Mouse (Mus musculus) intestine, embryonic 15.5 days (tissue): ENCODE measurements at regions not wholly inside any gene's neighbourhood (a gene's known extent, or its start where the extent isn't known, plus 50 kb on each side); places are given as distances from the start of the nearest gene placed in this dataset.
"Not testable (repeated sequence)": the region's sequence is repeated elsewhere in the genome, so short reads cannot be mapped to it uniquely, and the experiment has no call there.

Experiments used
- ATAC-seq: fragments of 200-750 bp; cut with Nextera tagmentation; 2 replicates; pipeline ENCODE4 v1.8.0; 2017; ENCODE audit warnings: moderate TSS enrichment, moderate library complexity
- H3K27ac ChIP-seq: fragments of 300-500 bp; sonication (generic); 2 replicates; pipeline ENCODE4 v1.5.1; 2015; ENCODE audit warnings: mild to moderate bottlenecking, inconsistent platforms
- H3K27me3 ChIP-seq: fragments of 300-500 bp; sonication (generic); replicated peaks from 2 replicates; pipeline ENCODE4 v1.6.1; 2015; ENCODE audit warnings: inconsistent platforms
- H3K36me3 ChIP-seq: fragments of 300-500 bp; sonication (generic); 2 replicates; pipeline ENCODE4 v1.6.1; 2015; ENCODE audit warnings: inconsistent platforms
- H3K4me1 ChIP-seq: fragments of 300-500 bp; sonication (generic); replicated peaks from 2 replicates; pipeline ENCODE4 v1.6.1; 2015; ENCODE audit warnings: inconsistent platforms
- H3K4me2 ChIP-seq: fragments of 300-500 bp; sonication (generic); replicated peaks from 2 replicates; pipeline ENCODE4 v1.6.1; 2015; ENCODE audit warnings: mild to moderate bottlenecking, inconsistent platforms
- H3K4me3 ChIP-seq: fragments of 300-500 bp; sonication (generic); replicated peaks from 2 replicates; pipeline ENCODE4 v1.5.1; 2015; ENCODE audit warnings: inconsistent platforms
- H3K9ac ChIP-seq: fragments of 300-500 bp; sonication (generic); 2 replicates; pipeline ENCODE4 v1.6.1; 2015; ENCODE audit warnings: inconsistent platforms
- H3K9me3 ChIP-seq: fragments of 300-500 bp; sonication (generic); 2 replicates; pipeline ENCODE4 v1.6.1; 2016; ENCODE audit warnings: inconsistent platforms
- WGBS: fragments of 180-500 bp; shearing (Covaris S2); methylation state at CpG from one replicate; pipeline ENCODE4 v1.1.7; 2015; 5-methylcytosine and 5-hydroxymethylcytosine counted together

DNA sequence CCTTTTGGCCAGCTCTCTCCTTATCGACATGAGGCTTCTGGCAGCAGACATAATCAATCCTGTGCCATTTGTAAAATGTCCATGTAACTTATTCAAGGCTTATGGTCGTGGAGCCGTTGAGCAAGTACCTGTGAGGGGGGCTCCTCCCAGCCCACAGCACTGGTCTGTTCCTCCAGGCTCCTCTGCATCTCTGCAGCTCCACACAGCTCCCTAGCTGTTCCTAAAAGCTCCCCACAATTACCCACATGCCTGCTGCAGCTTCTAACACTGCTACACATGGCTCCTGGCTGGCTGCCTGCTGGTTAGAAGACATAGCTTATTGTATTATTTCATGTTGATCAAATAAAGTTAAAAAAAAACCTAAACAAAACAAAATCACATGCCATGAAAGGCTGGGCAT is 77.9 kb downstream of the Tcp10c start:
- 81% methylated on average over 3 of the region's 3 CpGs for WGBS
- H3K9me3 ChIP-seq, H3K27ac ChIP-seq, H3K4me3 ChIP-seq, H3K27me3 ChIP-seq, H3K4me1 ChIP-seq, H3K36me3 ChIP-seq, H3K9ac ChIP-seq, ATAC-seq, H3K4me2 ChIP-seq: not testable (repeated sequence)

DNA sequence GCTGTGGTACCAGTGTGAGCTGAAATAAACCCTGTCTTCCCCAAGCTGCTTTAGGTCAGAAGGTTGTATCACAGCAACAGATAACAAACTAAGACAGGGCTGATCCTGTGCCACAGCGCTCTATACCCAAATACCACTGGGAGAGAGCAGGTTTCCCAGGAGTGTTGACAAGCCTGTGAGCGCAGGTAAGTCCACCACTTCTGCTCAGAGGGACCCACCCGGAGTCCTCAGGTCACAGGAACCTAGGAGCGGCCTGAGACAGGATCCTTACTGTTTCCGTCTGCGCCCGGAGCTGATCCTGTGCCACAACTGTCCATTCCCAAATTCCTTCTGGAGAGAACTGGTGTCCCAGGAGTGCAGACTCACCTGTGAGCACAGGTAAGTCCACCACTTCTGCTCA is 79.8 kb downstream of the Tcp10c start:
- not testable (repeated sequence) for H3K9me3 ChIP-seq, H3K4me3 ChIP-seq, H3K27me3 ChIP-seq, ATAC-seq, H3K36me3 ChIP-seq, H3K9ac ChIP-seq, H3K4me1 ChIP-seq, H3K27ac ChIP-seq, H3K4me2 ChIP-seq
- WGBS = 82% methylated on average over 7 of the region's 7 CpGs

DNA sequence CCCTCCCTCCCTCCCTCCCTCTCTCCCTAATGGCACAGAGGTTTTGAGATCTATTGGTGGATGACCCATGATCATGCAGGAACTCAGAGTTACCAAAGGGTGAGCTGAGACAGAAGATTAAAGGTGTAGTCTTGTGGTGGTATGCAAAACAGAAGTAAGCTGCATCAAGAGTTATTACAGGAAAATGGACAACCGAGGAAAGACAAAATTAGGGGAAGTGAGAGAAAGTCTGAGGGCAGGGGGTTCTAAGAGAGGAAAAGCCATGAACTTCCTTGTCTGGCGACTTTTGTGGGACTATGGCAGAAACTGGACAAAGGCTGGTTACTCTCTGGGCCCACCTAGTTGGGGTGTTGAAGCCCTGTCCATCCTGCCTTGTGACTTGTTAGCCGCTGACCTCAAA is 84.4 kb downstream of the Tcp10c start:
- H3K9ac ChIP-seq, H3K4me2 ChIP-seq: not testable (repeated sequence)

DNA sequence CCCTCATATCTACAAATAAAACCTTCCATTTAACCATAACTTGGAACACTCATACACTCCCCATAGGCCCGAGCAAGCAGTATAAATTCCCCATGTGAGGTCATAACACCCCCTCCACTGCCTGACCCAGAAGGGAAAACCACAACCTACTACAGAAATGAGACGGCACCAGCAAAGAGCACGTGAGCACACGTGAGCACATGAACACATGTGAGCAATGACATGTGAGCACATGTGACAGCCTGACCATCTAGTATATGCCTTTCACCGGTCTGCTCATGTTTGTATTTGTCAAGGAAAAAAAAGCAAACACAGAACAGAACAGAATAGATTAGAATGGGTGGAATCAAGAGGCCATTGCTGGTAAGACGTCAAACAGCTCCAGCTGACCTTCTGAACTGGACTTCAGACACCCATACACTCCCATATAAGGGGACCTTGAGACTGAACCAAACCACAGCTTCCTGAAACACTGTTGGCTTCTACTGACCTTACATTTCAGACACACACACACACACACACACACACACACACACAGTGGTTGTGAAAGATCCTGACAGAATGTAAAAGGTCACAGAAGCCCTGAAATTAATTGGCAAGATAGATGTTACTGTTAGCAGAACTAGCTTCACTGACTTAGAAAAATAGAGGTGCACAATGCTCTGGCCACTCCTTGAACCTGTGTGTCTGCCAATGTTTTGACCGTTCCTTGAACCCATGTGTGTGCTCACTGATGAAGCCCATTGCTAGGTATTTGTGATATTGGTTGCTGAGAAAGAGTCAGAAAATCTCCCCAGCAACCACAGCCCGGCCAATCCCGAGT is 86.5 kb downstream of the Tcp10c start:
- not testable (repeated sequence) for H3K9ac ChIP-seq, H3K9me3 ChIP-seq, H3K4me3 ChIP-seq, H3K4me1 ChIP-seq, H3K27ac ChIP-seq, H3K36me3 ChIP-seq, H3K27me3 ChIP-seq, H3K4me2 ChIP-seq
- WGBS = 79% methylated on average over 9 of the region's 9 CpGs
- peak; percentile 53; the same call in 1 of the 2 replicates for ATAC-seq

More for the DNA sequence above, 84.4 kb downstream of the Tcp10c start:
- not testable (repeated sequence) for H3K27me3 ChIP-seq, H3K27ac ChIP-seq, H3K4me1 ChIP-seq, H3K4me3 ChIP-seq, H3K9me3 ChIP-seq, H3K36me3 ChIP-seq, ATAC-seq
- WGBS = 81% methylated on average over 3 of the region's 3 CpGs

DNA sequence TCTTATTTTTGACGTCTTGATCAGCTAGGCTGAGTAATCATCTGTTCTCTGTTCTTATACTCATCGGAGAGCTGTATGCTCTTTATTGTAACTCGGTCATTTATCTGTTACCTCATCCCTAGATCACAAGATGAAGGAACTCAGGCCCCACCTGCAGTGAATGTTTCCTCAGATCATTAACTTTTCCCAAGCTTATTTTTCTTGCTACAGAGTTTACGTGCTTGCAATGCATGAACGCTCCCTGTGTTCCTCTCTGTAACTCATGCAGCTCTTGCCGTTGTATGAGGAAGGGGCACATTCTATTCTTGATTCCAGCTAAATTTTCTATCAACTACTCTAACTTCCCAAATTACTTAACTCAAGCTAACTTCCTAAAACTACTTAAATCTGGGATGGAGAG is 87.9 kb downstream of the Tcp10c start:
- not testable (repeated sequence) for H3K27me3 ChIP-seq, ATAC-seq
- WGBS = 92% methylated on average over 5 of the region's 6 CpGs

DNA sequence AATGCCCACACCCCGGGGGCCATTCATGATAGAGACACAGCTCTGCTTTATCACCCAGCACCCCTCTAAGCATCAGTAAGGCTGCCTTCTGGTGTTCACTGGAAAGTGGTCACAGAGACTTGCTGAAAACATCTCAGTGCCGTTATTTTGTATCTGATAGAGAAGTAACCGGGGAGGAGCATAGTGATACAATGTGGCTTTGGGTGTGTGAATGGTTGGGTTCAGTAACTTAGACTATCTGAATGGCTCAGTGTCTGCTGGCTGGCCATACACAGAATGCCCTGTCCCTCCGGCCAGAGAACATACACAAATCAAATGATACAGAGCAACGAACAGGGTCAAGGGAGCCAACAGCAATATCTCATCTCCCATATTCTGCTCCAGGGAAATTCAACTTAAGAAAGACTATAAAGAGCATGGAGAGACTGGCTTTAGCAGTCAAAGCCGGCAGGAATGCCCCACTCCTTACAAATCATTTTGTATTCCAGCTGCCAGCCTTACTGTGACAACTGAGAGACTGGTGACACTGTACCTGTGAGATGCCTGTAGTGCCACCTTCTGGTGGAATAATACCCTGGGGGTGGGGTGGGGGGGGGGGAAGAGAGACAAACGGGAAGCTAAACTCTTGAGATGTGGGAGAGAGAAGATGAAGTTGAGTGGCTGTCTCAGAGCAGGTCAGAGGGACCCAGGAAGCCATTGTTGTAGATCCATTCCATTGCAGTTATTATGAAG is 102.7 kb downstream of the Tcp10c start:
- not testable (repeated sequence) for H3K9me3 ChIP-seq, H3K27ac ChIP-seq, H3K27me3 ChIP-seq, H3K4me3 ChIP-seq, H3K4me1 ChIP-seq, H3K4me2 ChIP-seq, ATAC-seq, H3K36me3 ChIP-seq, H3K9ac ChIP-seq
- WGBS = 83% methylated on average over 7 of the region's 7 CpGs

More for the DNA sequence above, 87.9 kb downstream of the Tcp10c start:
- not testable (repeated sequence) for H3K4me1 ChIP-seq, H3K36me3 ChIP-seq, H3K4me3 ChIP-seq, H3K4me2 ChIP-seq, H3K9ac ChIP-seq, H3K9me3 ChIP-seq, H3K27ac ChIP-seq

DNA sequence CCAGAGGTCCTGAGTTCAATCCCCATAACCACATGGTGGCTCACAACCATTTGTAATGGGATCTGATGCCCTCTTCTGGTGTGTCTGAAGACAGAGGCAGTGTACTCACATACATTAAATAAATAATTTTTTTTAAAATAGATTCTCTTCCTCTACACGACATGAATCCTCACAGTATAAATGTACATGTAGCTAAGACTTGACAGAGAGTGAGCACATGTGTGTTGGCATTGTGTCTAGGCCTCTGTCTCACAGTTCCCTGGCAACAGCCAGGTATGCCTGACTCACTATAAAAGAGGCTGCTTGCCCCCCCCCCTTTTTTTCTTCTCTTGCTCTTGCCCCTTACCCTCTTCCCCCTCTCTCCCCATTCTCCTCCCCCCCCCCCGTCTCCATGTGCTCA is 103.6 kb downstream of the Tcp10c start:
- not testable (repeated sequence) for H3K36me3 ChIP-seq, H3K9ac ChIP-seq, H3K9me3 ChIP-seq, H3K4me3 ChIP-seq, H3K27ac ChIP-seq, ATAC-seq, H3K4me2 ChIP-seq, H3K4me1 ChIP-seq, H3K27me3 ChIP-seq
- 80% methylated on average over 2 of the region's 2 CpGs for WGBS

DNA sequence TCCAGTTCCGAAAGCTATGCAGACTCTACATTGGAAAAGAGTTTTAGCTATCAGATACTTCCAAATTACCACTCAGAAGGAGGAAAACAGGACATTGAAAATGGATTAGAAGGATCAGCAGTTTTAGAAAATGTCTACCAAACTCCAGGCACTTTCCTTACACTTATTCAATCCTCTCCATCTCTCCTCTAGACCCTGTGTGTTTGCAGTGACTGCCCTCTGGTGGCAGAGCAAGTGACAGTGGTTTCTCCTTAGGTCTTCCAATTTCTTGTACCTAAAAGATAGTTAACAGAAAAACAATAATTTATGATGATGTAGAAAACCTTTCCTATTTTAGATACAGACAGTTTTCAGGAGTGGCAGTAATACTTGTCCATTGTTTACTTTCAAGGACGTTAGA is 104.4 kb downstream of the Tcp10c start:
- 44% methylated on average over 1 of the region's 2 CpGs for WGBS
- H3K4me3 ChIP-seq, H3K4me2 ChIP-seq, H3K27ac ChIP-seq, H3K9me3 ChIP-seq, H3K36me3 ChIP-seq, H3K27me3 ChIP-seq, H3K4me1 ChIP-seq, H3K9ac ChIP-seq: not testable (repeated sequence)
- peak; percentile 65; the same call in 1 of the 2 replicates for ATAC-seq

DNA sequence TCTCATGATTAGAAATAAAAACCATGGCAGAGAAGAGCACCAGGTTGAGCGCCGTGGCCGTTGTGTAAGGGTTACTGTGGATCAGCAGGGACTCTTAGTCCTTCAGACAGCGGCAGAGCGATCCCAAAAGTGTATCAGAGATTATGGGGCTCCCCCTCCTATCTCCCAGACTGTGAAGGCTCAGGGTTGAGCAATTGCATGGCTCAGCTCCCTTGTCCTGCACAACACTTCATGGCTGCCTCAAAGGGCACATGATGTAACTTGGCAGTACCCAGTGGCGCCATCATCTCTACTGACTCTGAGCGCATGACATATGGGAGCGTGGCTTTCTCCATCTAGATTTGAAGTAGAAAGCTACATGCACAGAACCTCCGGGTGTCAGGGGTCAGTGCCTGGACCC is 108.3 kb downstream of the Tcp10c start:
- H3K27me3 ChIP-seq, H3K4me1 ChIP-seq, H3K9me3 ChIP-seq, H3K36me3 ChIP-seq, H3K27ac ChIP-seq, H3K9ac ChIP-seq, H3K4me3 ChIP-seq, ATAC-seq, H3K4me2 ChIP-seq: not testable (repeated sequence)
- WGBS = 92% methylated on average over 3 of the region's 9 CpGs

DNA sequence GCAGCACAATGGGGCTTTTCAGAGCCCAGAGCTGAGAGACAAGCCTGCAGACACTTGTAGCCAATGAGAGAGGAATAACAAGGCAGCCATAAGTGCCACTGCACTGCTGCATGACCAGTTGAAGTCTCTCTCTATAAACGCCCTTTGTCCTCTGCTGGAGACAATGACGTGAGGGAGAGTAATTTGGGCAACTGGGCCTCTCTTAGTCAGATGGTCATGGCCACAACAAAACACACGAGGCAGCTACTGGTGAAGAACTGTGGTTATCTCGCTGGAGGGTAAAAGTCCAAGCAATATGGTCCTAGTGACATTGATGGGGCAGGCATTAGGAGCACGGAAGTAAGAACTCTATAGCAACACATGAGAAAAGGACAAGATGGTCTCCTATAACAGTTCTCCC is 111.5 kb downstream of the Tcp10c start:
- H3K4me2 ChIP-seq, H3K27me3 ChIP-seq, H3K9ac ChIP-seq, H3K27ac ChIP-seq, H3K4me1 ChIP-seq, H3K9me3 ChIP-seq, H3K36me3 ChIP-seq, H3K4me3 ChIP-seq: not testable (repeated sequence)
- ATAC-seq = peak; percentile 88
- 29% methylated on average over 4 of the region's 5 CpGs for WGBS

DNA sequence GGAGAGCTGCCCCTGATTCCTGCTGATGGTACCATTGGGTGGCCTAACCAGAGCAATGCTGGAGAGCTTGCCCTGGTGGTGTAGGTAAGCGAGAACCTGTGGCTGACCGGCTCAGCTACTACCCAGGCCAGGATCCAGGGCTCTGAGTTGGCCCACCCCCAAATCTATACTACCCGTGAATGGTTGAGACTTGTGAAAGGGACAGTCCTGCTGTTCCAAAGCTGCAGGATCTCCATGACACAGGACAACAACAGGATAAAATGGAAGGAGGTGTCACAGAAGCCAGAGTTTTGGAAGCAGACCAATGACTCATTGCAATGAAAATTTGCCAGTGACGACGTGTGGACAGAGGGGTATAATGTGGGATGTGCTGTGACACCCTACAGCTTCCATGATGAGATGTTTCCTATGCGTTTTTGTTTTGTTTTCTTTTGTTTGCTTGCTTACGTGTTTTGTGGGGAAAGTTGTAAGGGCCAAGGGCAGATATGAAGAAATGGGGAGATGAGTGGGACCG is 115.6 kb downstream of the Tcp10c start:
- H3K9me3 ChIP-seq, ATAC-seq, H3K4me3 ChIP-seq, H3K27me3 ChIP-seq, H3K4me1 ChIP-seq, H3K4me2 ChIP-seq, H3K9ac ChIP-seq, H3K27ac ChIP-seq, H3K36me3 ChIP-seq: not testable (repeated sequence)
- 75% methylated on average over 8 of the region's 8 CpGs for WGBS

DNA sequence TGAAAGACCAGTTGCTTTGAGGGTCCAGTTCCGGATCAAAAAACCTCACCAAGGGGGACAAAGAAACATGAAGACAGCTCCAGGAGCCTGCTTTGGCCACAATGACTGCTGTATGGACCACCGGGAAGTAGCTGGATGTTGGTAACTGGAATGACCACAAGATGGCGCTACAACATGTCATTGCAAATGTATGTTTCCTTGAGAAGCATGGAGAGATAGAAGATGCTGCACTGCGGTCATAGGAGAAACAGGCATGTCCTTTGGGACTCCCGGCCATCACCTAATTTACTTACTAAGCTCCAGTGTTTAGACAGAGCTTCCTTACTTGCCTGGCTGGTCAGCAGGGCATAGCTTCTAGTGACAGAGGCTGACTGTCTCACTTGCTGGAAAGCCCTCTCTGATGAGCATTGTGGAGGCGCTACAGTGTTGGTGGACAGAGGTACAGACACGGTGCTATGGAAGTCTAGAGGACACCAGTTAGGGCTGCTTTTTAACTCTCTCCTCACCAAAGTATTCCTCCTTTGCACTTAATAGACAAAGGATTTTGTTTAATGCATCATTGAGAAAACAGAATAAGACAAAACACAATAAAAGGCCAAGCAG is 118.2 kb downstream of the Tcp10c start:
- ATAC-seq = peak; percentile 22; the same call in 1 of the 2 replicates
- Histone ChIP-seq H3K4me1 (no peaks in the 10 kb centered on the region), H3K36me3 (no peaks in the 10 kb centered on the region), H3K27me3 (no peaks in the 10 kb centered on the region), H3K9ac (no peak overlapping the region), H3K4me2 (no peak overlapping the region), H3K4me3 (no peak overlapping the region), H3K27ac (no peak overlapping the region), H3K9me3 (no peaks in the 10 kb centered on the region)
- WGBS = 14% methylated on average over 7 of the region's 7 CpGs
